Comparison of ENCODE assay signal across 11 mouse cellular contexts in genomic region chr19:44111706-44112105, GRCm38 (mm10). TPM values are rescaled to one million over a fixed set of nuclear protein-coding genes. Genes with fewer than 3 reads are reported as not detected.
DNase-seq lines count a peak whose midpoint lies in the region; ATAC-seq and TF ChIP-seq lines count a peak whose summit lies in the region.
"Had no signal": no experiment of that assay in that cellular context is flagged by ENCODE, and none has a peak within 500 bp of the region (broad histone marks: within the 10 kb centered on the region; RNA-seq: fewer than 3 reads in every experiment).

No protein-coding gene starts in this region.

- no peak overlapping the region for H3K27ac ChIP-seq in gastrocnemius, adult 2 months
- H3K27ac ChIP-seq in lung, embryonic 14.5 days (ENCODE audit: low read depth): no peak overlapping the region
- H3K27ac ChIP-seq in neural tube, embryonic 12.5 days: no peak overlapping the region
- H3K27ac ChIP-seq: embryonic facial prominence, embryonic 13.5 days had no signal

- peak; percentile 16; the same call in 1 of the 2 replicates for TF ChIP-seq CTCF in gastrocnemius, adult 2 months (IDR thresholded peaks at IDR 0.05)
- peak; percentile 48 for TF ChIP-seq CTCF in lung, embryonic 14.5 days (IDR thresholded peaks at IDR 0.05; ENCODE audit: low read depth)

- H3K9me3 ChIP-seq in lung, embryonic 14.5 days (ENCODE audit: low read depth, low read length): no peaks in the 10 kb centered on the region
- H3K9me3 ChIP-seq in neural tube, embryonic 12.5 days: no peaks in the 10 kb centered on the region
- H3K9me3 ChIP-seq: embryonic facial prominence, embryonic 13.5 days; heart, embryonic 12.5 days had no signal

- no peak overlapping the region for H3K4me2 ChIP-seq in lung, embryonic 14.5 days
- no peak overlapping the region for H3K4me2 ChIP-seq in neural tube, embryonic 12.5 days (replicated peaks)
- H3K4me2 ChIP-seq: embryonic facial prominence, embryonic 13.5 days; heart, embryonic 12.5 days had no signal

- no peaks in the 10 kb centered on the region for H3K4me1 ChIP-seq in lung, embryonic 14.5 days (ENCODE audit: insufficient read depth)
- H3K4me1 ChIP-seq in neural tube, embryonic 12.5 days: 0 out of 2 replicates have a peak, but pooled peaks cover 4% of the 10 kb centered on the region

- ATAC-seq in lung, embryonic 14.5 days (ENCODE audit: insufficient read depth): no peak
- ATAC-seq in neural tube, embryonic 12.5 days (ENCODE audit: low FRiP score, low read depth): peak; percentile 21; the same call in 1 of the 2 replicates
- ATAC-seq in monocyte, adult 5-6 weeks (replicated peaks; ENCODE audit: insufficient number of reproducible peaks, low FRiP score, low TSS enrichment, poor library complexity, severe bottlenecking): no peak

- H3K9ac ChIP-seq in lung, embryonic 14.5 days: no peak overlapping the region
- no peak overlapping the region for H3K9ac ChIP-seq in neural tube, embryonic 12.5 days
- H3K9ac ChIP-seq: embryonic facial prominence, embryonic 13.5 days; heart, embryonic 12.5 days had no signal

- WGBS in lung, embryonic 14.5 days: 59% methylated on average over 7 of the region's 7 CpGs
- 55% methylated on average over 7 of the region's 7 CpGs for WGBS in neural tube, embryonic 12.5 days

- no peak overlapping the region for H3K4me3 ChIP-seq in gastrocnemius, adult 2 months
- H3K4me3 ChIP-seq in lung, embryonic 14.5 days (ENCODE audit: low read depth, low read length): no peak overlapping the region
- H3K4me3 ChIP-seq in neural tube, embryonic 12.5 days: no peak overlapping the region
- H3K4me3 ChIP-seq: embryonic facial prominence, embryonic 13.5 days; heart, embryonic 12.5 days had no signal

- H3K27me3 ChIP-seq in lung, embryonic 14.5 days (ENCODE audit: insufficient read depth, low read length): no peaks in the 10 kb centered on the region
- no peaks in the 10 kb centered on the region for H3K27me3 ChIP-seq in neural tube, embryonic 12.5 days (replicated peaks)
- H3K27me3 ChIP-seq: embryonic facial prominence, embryonic 13.5 days; heart, embryonic 12.5 days had no signal

- peaks cover 67% of the 10 kb centered on the region for H3K36me3 ChIP-seq in lung, embryonic 14.5 days (ENCODE audit: insufficient read depth)
- H3K36me3 ChIP-seq in neural tube, embryonic 12.5 days: peaks cover 62% of the 10 kb centered on the region

- no peak for DNase-seq in gastrocnemius, adult 2 months
- no peak for DNase-seq in gastrocnemius, postnatal 10 days
- DNase-seq in lung, embryonic 14.5 days: peak; percentile 57
- DNase-seq in lung, postnatal 14 days: no peak
- peak; percentile 28 for DNase-seq in adipocyte (ENCODE audit: low spot score)
- DNase-seq in testis, postnatal 14 days (ENCODE audit: low spot score): no peak
- DNase-seq: lung, postnatal 36 days had no signal

- intact Hi-C loops in gastrocnemius, adult 2 months (cut with DNase I): no loop called here

RNA-seq across cellular contexts. Expression of gene Chuk, which starts 4.4 kb away (rescaled TPM):
- 10 to 100 TPM; 16.0 to 17.5 TPM for total RNA-seq in gastrocnemius, adult 2 months (2021)
- total RNA-seq in gastrocnemius, postnatal 10 days (2021): 10 to 100 TPM; 21.6 TPM
- 42.0 and 44.7 TPM in 2 replicates for polyA plus RNA-seq in lung, embryonic 14.5 days (2014; fragmentation: Nextera tagmentation; extraction: Ambion mirVana)
- 60.8 and 69.1 TPM in 2 replicates for polyA plus RNA-seq in neural tube, embryonic 12.5 days (2016; fragmentation: Nextera tagmentation; extraction: Ambion mirVana)
- 156 to 180 TPM (median 161 TPM) in 3 replicates for total RNA-seq in monocyte, adult 5-6 weeks (2017)

RNA-seq across cellular contexts. Expression of gene Cwf19l1, which starts 24.0 kb away (rescaled TPM):
- total RNA-seq in gastrocnemius, adult 2 months (2021): 1 to 10 TPM; 5.8 to 8.1 TPM
- total RNA-seq in gastrocnemius, postnatal 10 days (2021): 1 to 10 TPM; 7.7 to 8.7 TPM
- 32.8 and 36.3 TPM in 2 replicates for polyA plus RNA-seq in lung, embryonic 14.5 days (2014; fragmentation: Nextera tagmentation; extraction: Ambion mirVana)
- polyA plus RNA-seq in neural tube, embryonic 12.5 days (2016; fragmentation: Nextera tagmentation; extraction: Ambion mirVana): 33.8 and 35.8 TPM in 2 replicates
- 9.8 to 16.1 TPM (median 13.7 TPM) in 3 replicates for total RNA-seq in monocyte, adult 5-6 weeks (2017)

RNA-seq across cellular contexts. Expression of gene Bloc1s2, which starts 34.5 kb away (rescaled TPM):
- 10 to 100 TPM; 12.9 to 14.3 TPM for total RNA-seq in gastrocnemius, adult 2 months (2021)
- 10 to 100 TPM; 15.8 to 17.8 TPM for total RNA-seq in gastrocnemius, postnatal 10 days (2021)
- 86.5 and 89.7 TPM in 2 replicates for polyA plus RNA-seq in lung, embryonic 14.5 days (2014; fragmentation: Nextera tagmentation; extraction: Ambion mirVana)
- polyA plus RNA-seq in neural tube, embryonic 12.5 days (2016; fragmentation: Nextera tagmentation; extraction: Ambion mirVana): 136 and 138 TPM in 2 replicates
- total RNA-seq in monocyte, adult 5-6 weeks (2017): 80.6 to 110 TPM (median 103 TPM) in 3 replicates

RNA-seq across cellular contexts. Expression of gene Erlin1, which starts 42.1 kb away (rescaled TPM):
- total RNA-seq in gastrocnemius, adult 2 months (2021): 1 to 10 TPM; 3.4 to 5.1 TPM
- 1 to 10 TPM; 5.6 to 8.3 TPM for total RNA-seq in gastrocnemius, postnatal 10 days (2021)
- polyA plus RNA-seq in lung, embryonic 14.5 days (2014; fragmentation: Nextera tagmentation; extraction: Ambion mirVana): 30.8 and 34.8 TPM in 2 replicates
- polyA plus RNA-seq in neural tube, embryonic 12.5 days (2016; fragmentation: Nextera tagmentation; extraction: Ambion mirVana): 18.4 and 20.6 TPM in 2 replicates
- total RNA-seq in monocyte, adult 5-6 weeks (2017): 25.4 to 41.4 TPM (median 25.8 TPM) in 3 replicates

Comparison
In these comparisons a context has a peak if more than half of its experiments do, and no peak if none do; other contexts are left out.
1. DNase-seq: peak in lung, embryonic 14.5 days (single experiment) and adipocyte (single experiment); none in gastrocnemius, adult 2 months (single experiment), gastrocnemius, postnatal 10 days (single experiment), lung, postnatal 14 days (single experiment) and testis, postnatal 14 days (single experiment).